10 mouse cellular contexts compared by ENCODE assay signal in the genomic region with DNA sequence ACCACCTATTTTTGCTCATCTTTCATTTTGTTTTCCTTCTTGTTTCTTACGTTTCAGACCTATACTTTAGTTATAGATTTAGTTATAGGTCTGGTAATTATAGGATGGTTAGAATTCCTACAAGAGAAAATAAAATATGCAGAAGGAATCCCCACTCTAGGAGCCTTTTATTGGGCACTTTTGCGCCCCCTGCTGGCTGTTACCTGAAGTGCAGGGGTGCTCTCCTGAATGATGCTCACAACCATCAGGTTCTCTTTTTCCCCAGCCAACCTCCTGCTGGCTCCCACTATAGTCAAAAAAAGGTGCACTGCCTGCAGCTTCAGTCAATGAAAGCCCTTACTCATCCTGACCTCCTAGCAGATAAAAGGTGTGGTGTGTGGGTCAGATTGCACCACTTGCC. TPM values are rescaled to one million over a fixed set of nuclear protein-coding genes. Genes with fewer than 3 reads are reported as not detected.
A peak's percentile ranks its signal among the peaks of the same experiment; 100 is the strongest.
DNase-seq lines count a peak whose midpoint lies in the region; ATAC-seq and TF ChIP-seq lines count a peak whose summit lies in the region.
"Had no signal": no experiment of that assay in that cellular context is flagged by ENCODE, and none has a peak within 500 bp of the region (broad histone marks: within the 10 kb centered on the region; RNA-seq: fewer than 3 reads in every experiment).

No protein-coding gene starts in this region.

- no peak for ATAC-seq in hindbrain, embryonic 11.5 days (ENCODE audit: low FRiP score)
- ATAC-seq in hindbrain, embryonic 12.5 days (ENCODE audit: low FRiP score), result no peak
- ATAC-seq in hindbrain, postnatal 0 days, result no peak
- no peak; the same call in 1 of the 2 replicates for ATAC-seq in erythroid progenitor cell, adult 5-6 weeks (replicated peaks; ENCODE audit: low FRiP score, poor library complexity, severe bottlenecking)

- peak; percentile 72 for TF ChIP-seq CTCF in hindbrain, postnatal 0 days (IDR thresholded peaks at IDR 0.05; ENCODE audit: low read depth)

- H3K27ac ChIP-seq in hindbrain, embryonic 11.5 days (ENCODE audit: low read depth, low read length), result no peak overlapping the region
- H3K27ac ChIP-seq in hindbrain, embryonic 12.5 days, result no peak overlapping the region
- H3K27ac ChIP-seq in hindbrain, postnatal 0 days, result no peak overlapping the region
- H3K27ac ChIP-seq: embryonic facial prominence, embryonic 13.5 days; liver, embryonic 13.5 days had no signal

- peak; percentile 80 for DNase-seq in hindbrain, embryonic 11.5 days (ENCODE audit: low spot score)
- DNase-seq in B cell, adult 2 months, result peak; percentile 56 to 62
- peak; percentile 70 for DNase-seq in NIH3T3 (ENCODE audit: low read depth)
- peak; percentile 50 for DNase-seq in hindbrain, postnatal 0 days (ENCODE audit: low spot score)
- DNase-seq in thymus, postnatal 0 days (ENCODE audit: low spot score), result peak; percentile 46
- DNase-seq in layer of hippocampus, adult 11-12 months (ENCODE audit: low spot score), result no peak
- DNase-seq: liver, embryonic 13.5 days had no signal

- no peaks in the 10 kb centered on the region for H3K9me3 ChIP-seq in hindbrain, embryonic 11.5 days (ENCODE audit: control insufficient read depth, low read length)
- H3K9me3 ChIP-seq in hindbrain, embryonic 12.5 days (replicated peaks), result no peaks in the 10 kb centered on the region
- no peaks in the 10 kb centered on the region for H3K9me3 ChIP-seq in hindbrain, postnatal 0 days (ENCODE audit: low read length)
- H3K9me3 ChIP-seq: embryonic facial prominence, embryonic 13.5 days; liver, embryonic 13.5 days had no signal

- H3K4me3 ChIP-seq in hindbrain, embryonic 11.5 days (ENCODE audit: low read depth, low read length), result no peak overlapping the region
- H3K4me3 ChIP-seq in hindbrain, embryonic 12.5 days, result no peak overlapping the region
- no peak overlapping the region for H3K4me3 ChIP-seq in hindbrain, postnatal 0 days (ENCODE audit: low read length)
- H3K4me3 ChIP-seq: embryonic facial prominence, embryonic 13.5 days; liver, embryonic 13.5 days had no signal

- WGBS in hindbrain, embryonic 11.5 days, result 48% methylated on average over 2 of the region's 2 CpGs
- WGBS in hindbrain, embryonic 12.5 days, result 63% methylated on average over 2 of the region's 2 CpGs
- WGBS in hindbrain, postnatal 0 days, result 57% methylated on average over 2 of the region's 2 CpGs

- H3K4me2 ChIP-seq in hindbrain, embryonic 11.5 days (replicated peaks; ENCODE audit: low read depth, low read length), result no peak overlapping the region
- no peak overlapping the region for H3K4me2 ChIP-seq in hindbrain, embryonic 12.5 days (replicated peaks)
- no peak overlapping the region for H3K4me2 ChIP-seq in hindbrain, postnatal 0 days (ENCODE audit: low read depth, low read length)
- H3K4me2 ChIP-seq: embryonic facial prominence, embryonic 13.5 days; liver, embryonic 13.5 days had no signal

- H3K27me3 ChIP-seq in hindbrain, embryonic 11.5 days (ENCODE audit: control insufficient read depth, insufficient read depth, low read length), result no peaks in the 10 kb centered on the region
- H3K27me3 ChIP-seq in hindbrain, embryonic 12.5 days, result no peaks in the 10 kb centered on the region
- no peaks in the 10 kb centered on the region for H3K27me3 ChIP-seq in hindbrain, postnatal 0 days (ENCODE audit: insufficient read depth, low read length)
- H3K27me3 ChIP-seq: embryonic facial prominence, embryonic 13.5 days; liver, embryonic 13.5 days had no signal

- H3K4me1 ChIP-seq in hindbrain, embryonic 11.5 days (replicated peaks; ENCODE audit: control insufficient read depth, insufficient read depth, low read length), result no peaks in the 10 kb centered on the region
- no peaks in the 10 kb centered on the region for H3K4me1 ChIP-seq in hindbrain, embryonic 12.5 days
- no peaks in the 10 kb centered on the region for H3K4me1 ChIP-seq in hindbrain, postnatal 0 days (ENCODE audit: insufficient read depth, low read length)
- H3K4me1 ChIP-seq: embryonic facial prominence, embryonic 13.5 days had no signal

- no peak overlapping the region for H3K9ac ChIP-seq in hindbrain, embryonic 11.5 days (ENCODE audit: low read depth, low read length)
- H3K9ac ChIP-seq in hindbrain, embryonic 12.5 days, result no peak overlapping the region
- H3K9ac ChIP-seq in hindbrain, postnatal 0 days (replicated peaks; ENCODE audit: low read length), result no peak overlapping the region
- H3K9ac ChIP-seq: embryonic facial prominence, embryonic 13.5 days; liver, embryonic 13.5 days had no signal

- H3K36me3 ChIP-seq in hindbrain, embryonic 11.5 days (ENCODE audit: control insufficient read depth, insufficient read depth, low read length), result no peaks in the 10 kb centered on the region
- H3K36me3 ChIP-seq in hindbrain, embryonic 12.5 days, result peaks cover 55% of the 10 kb centered on the region
- H3K36me3 ChIP-seq in hindbrain, postnatal 0 days (ENCODE audit: insufficient read depth, low read length), result peaks cover 47% of the 10 kb centered on the region

RNA-seq across cellular contexts. Expression of gene Polr1b, which starts 15.8 kb away (rescaled TPM):
- polyA plus RNA-seq in hindbrain, embryonic 11.5 days (2014; fragmentation: Nextera tagmentation; extraction: Ambion mirVana), result 16.7 and 19.7 TPM in 2 replicates
- 23.5 and 25.4 TPM in 2 replicates for polyA plus RNA-seq in hindbrain, embryonic 12.5 days (2016; fragmentation: Nextera tagmentation; extraction: Ambion mirVana)
- total RNA-seq in hindbrain, postnatal 0 days (2014; rRNA removed), result 20.9 and 21.8 TPM in 2 replicates
- 10.5 and 11.3 TPM in 2 replicates for polyA plus RNA-seq in hindbrain, postnatal 0 days (2015; fragmentation: Nextera tagmentation; extraction: Ambion mirVana)
- polyA plus RNA-seq in thymus, postnatal 0 days (2015; fragmentation: Nextera tagmentation; extraction: Ambion mirVana), result 19.4 TPM in 2 replicates
- 2.1 and 2.5 TPM in 2 replicates for total RNA-seq in erythroid progenitor cell, adult 5-6 weeks (2015; ENCODE audit: low replicate concordance)
- total RNA-seq in erythroid progenitor cell, adult 5-6 weeks (2017; ENCODE audit: low replicate concordance), result 2.8 and 5.7 TPM in 2 replicates

RNA-seq across cellular contexts. Expression of gene Ttl, which starts 19.2 kb away (rescaled TPM):
- 17.1 and 18.9 TPM in 2 replicates for polyA plus RNA-seq in hindbrain, embryonic 11.5 days (2014; fragmentation: Nextera tagmentation; extraction: Ambion mirVana)
- polyA plus RNA-seq in hindbrain, embryonic 12.5 days (2016; fragmentation: Nextera tagmentation; extraction: Ambion mirVana), result 23.4 and 24.1 TPM in 2 replicates
- 57.7 and 60.9 TPM in 2 replicates for total RNA-seq in hindbrain, postnatal 0 days (2014; rRNA removed)
- 34.1 and 35.9 TPM in 2 replicates for polyA plus RNA-seq in hindbrain, postnatal 0 days (2015; fragmentation: Nextera tagmentation; extraction: Ambion mirVana)
- 5.2 and 5.9 TPM in 2 replicates for polyA plus RNA-seq in thymus, postnatal 0 days (2015; fragmentation: Nextera tagmentation; extraction: Ambion mirVana)
- total RNA-seq in erythroid progenitor cell, adult 5-6 weeks (2015; ENCODE audit: low replicate concordance), result not detected in 2 replicates
- 0.77 and 2.1 TPM in 2 replicates for total RNA-seq in erythroid progenitor cell, adult 5-6 weeks (2017; ENCODE audit: low replicate concordance)

RNA-seq across cellular contexts. Expression of gene Vinac1, which starts 37.0 kb away (rescaled TPM):
- polyA plus RNA-seq in hindbrain, embryonic 11.5 days (2014; fragmentation: Nextera tagmentation; extraction: Ambion mirVana), result 0.12 and 0.17 TPM in 2 replicates
- polyA plus RNA-seq in hindbrain, embryonic 12.5 days (2016; fragmentation: Nextera tagmentation; extraction: Ambion mirVana), result 0.52 and 0.59 TPM in 2 replicates
- 1.5 TPM in 2 replicates for total RNA-seq in hindbrain, postnatal 0 days (2014; rRNA removed)
- 0.71 and 0.86 TPM in 2 replicates for polyA plus RNA-seq in hindbrain, postnatal 0 days (2015; fragmentation: Nextera tagmentation; extraction: Ambion mirVana)
- 0.14 and 0.23 TPM in 2 replicates for polyA plus RNA-seq in thymus, postnatal 0 days (2015; fragmentation: Nextera tagmentation; extraction: Ambion mirVana)
- total RNA-seq in erythroid progenitor cell, adult 5-6 weeks (2015; ENCODE audit: low replicate concordance), result not detected in 2 replicates
- total RNA-seq in erythroid progenitor cell, adult 5-6 weeks (2017; ENCODE audit: low replicate concordance), result not detected in 2 replicates
- polyA plus RNA-seq: liver, embryonic 13.5 days had no signal

RNA-seq across cellular contexts. Expression of gene Chchd5, which starts 44.5 kb away (rescaled TPM):
- 26.0 and 27.8 TPM in 2 replicates for polyA plus RNA-seq in hindbrain, embryonic 11.5 days (2014; fragmentation: Nextera tagmentation; extraction: Ambion mirVana)
- 22.3 and 24.6 TPM in 2 replicates for polyA plus RNA-seq in hindbrain, embryonic 12.5 days (2016; fragmentation: Nextera tagmentation; extraction: Ambion mirVana)
- 20.3 and 27.5 TPM in 2 replicates for total RNA-seq in hindbrain, postnatal 0 days (2014; rRNA removed)
- 19.1 and 19.8 TPM in 2 replicates for polyA plus RNA-seq in hindbrain, postnatal 0 days (2015; fragmentation: Nextera tagmentation; extraction: Ambion mirVana)
- polyA plus RNA-seq in thymus, postnatal 0 days (2015; fragmentation: Nextera tagmentation; extraction: Ambion mirVana), result 27.8 and 28.7 TPM in 2 replicates
- 11.3 and 15.9 TPM in 2 replicates for total RNA-seq in erythroid progenitor cell, adult 5-6 weeks (2015; ENCODE audit: low replicate concordance)
- 7.0 and 8.7 TPM in 2 replicates for total RNA-seq in erythroid progenitor cell, adult 5-6 weeks (2017; ENCODE audit: low replicate concordance)
